In genomic region chr19:6942249-6942691, GRCm38 (mm10) we compare ENCODE assay signal across 8 mouse cellular contexts. TPM values are rescaled to one million over a fixed set of nuclear protein-coding genes. Genes with fewer than 3 reads are reported as not detected.
DNase-seq lines count a peak whose midpoint lies in the region; ATAC-seq lines count a peak whose summit lies in the region.

Gpr137 (minus strand) TSS chr19:6942480.

- peak within 1 kb of the TSS; percentile 98 for H3K4me2 ChIP-seq in hindbrain, embryonic 15.5 days

- 0% methylated on average over 27 of the region's 27 CpGs for WGBS in hindbrain, embryonic 15.5 days
- WGBS in macrophage (ENCODE audit: missing documents), result 0% methylated on average over 27 of the region's 27 CpGs

- peaks cover 17% of the 10 kb centered on the region for H3K79me2 ChIP-seq in macrophage (ENCODE audit: inconsistent target)

- peak within 1 kb of the TSS; percentile 94 for H3K9ac ChIP-seq in hindbrain, embryonic 15.5 days

- no peaks in the 10 kb centered on the region for H3K9me3 ChIP-seq in hindbrain, embryonic 15.5 days

- H3K27ac ChIP-seq in hindbrain, embryonic 15.5 days (replicated peaks), result peak within 1 kb of the TSS; percentile 97
- peak within 1 kb of the TSS; percentile 90 for H3K27ac ChIP-seq in macrophage

- ATAC-seq in hindbrain, embryonic 15.5 days (ENCODE audit: low FRiP score, low read depth), result peak; percentile 82

- peaks cover 50% of the 10 kb centered on the region for H3K4me1 ChIP-seq in hindbrain, embryonic 15.5 days (replicated peaks)

- H3K4me3 ChIP-seq in hindbrain, embryonic 15.5 days, result peak within 1 kb of the TSS; percentile 94
- H3K4me3 ChIP-seq in macrophage (ENCODE audit: inconsistent target), result peak within 1 kb of the TSS; percentile 87

- DNase-seq in R1 (ENCODE audit: low read depth, low spot score), result peak; percentile 96
- peak; percentile 92 to 95 for DNase-seq in cerebellum, postnatal 25 days
- DNase-seq in frontal cortex, postnatal 36 days (ENCODE audit: low spot score in 2 of 2), result peak; percentile 90 to 95
- DNase-seq in left cerebral cortex, adult 18-20 months (ENCODE audit: low spot score in 2 of 2), result peak; percentile 88 to 93
- DNase-seq in right cerebral cortex, adult 18-20 months, result peak; percentile 95
- peak; percentile 75 for DNase-seq in urinary bladder, postnatal 10 days (ENCODE audit: low spot score)

- no peaks in the 10 kb centered on the region for H3K36me3 ChIP-seq in hindbrain, embryonic 15.5 days
- peaks cover 5% of the 10 kb centered on the region; the same call in 1 of the 2 replicates for H3K36me3 ChIP-seq in macrophage (ENCODE audit: inconsistent target)

- 0 out of 2 replicates have a peak, but pooled peaks cover 3% of the 10 kb centered on the region for H3K27me3 ChIP-seq in hindbrain, embryonic 15.5 days

RNA-seq across cellular contexts. Expression of gene Gpr137, which starts in this region (rescaled TPM):
- 64.0 and 79.2 TPM in 2 replicates for polyA plus RNA-seq in hindbrain, embryonic 15.5 days (2015; fragmentation: Nextera tagmentation; extraction: Ambion mirVana)
- total RNA-seq in left cerebral cortex, adult 18-20 months (2021), result 100 to 1,000 TPM; 103 to 106 TPM
- total RNA-seq in macrophage (2018; cell fraction: chromatin; rRNA removed), result 100 to 1,000 TPM in 1 of 26 experiments, 10 to 100 TPM in 25; 27.2 to 109 (median 56.2) TPM
- total RNA-seq in macrophage (2018; cell fraction: cytosol; rRNA removed), result 10 to 100 TPM; 16.5 to 34.5 (median 24.1) TPM
- 10 to 100 TPM; 23.7 to 92.5 (median 55.7) TPM for total RNA-seq in macrophage (2018; cell fraction: nucleus; rRNA removed)
- polyA plus RNA-seq in macrophage (2018), result 15.6 to 35.9 TPM (median 30.6 TPM) in 3 replicates

Comparison
In these comparisons a context has a peak if more than half of its experiments do, and no peak if none do; other contexts are left out.
1. Peak in every context shown above with its lines: DNase-seq, ATAC-seq, H3K4me3 ChIP-seq and H3K27ac ChIP-seq.